Mouse (Mus musculus) embryonic facial prominence, embryonic 15.5 days (tissue): ENCODE results near the gene Eps15l1. TPM values are rescaled to one million over a fixed set of nuclear protein-coding genes. Genes with fewer than 3 reads are reported as not detected.

Source experiments
- ATAC-seq: fragments of 200-750 bp; cut with Nextera tagmentation; 2 replicates; pipeline ENCODE4 v1.8.0; 2017; ENCODE audit warnings: low read depth, moderate TSS enrichment; ENCODE audit not compliant: insufficient number of reproducible peaks, low FRiP score, low TSS enrichment
- H3K27ac ChIP-seq: fragments of 300-500 bp; sonication (generic); replicated peaks from 2 replicates; pipeline ENCODE4 v1.5.1; 2015; ENCODE audit warnings: mild to moderate bottlenecking, inconsistent platforms
- H3K27me3 ChIP-seq: fragments of 300-500 bp; sonication (generic); 2 replicates; pipeline ENCODE4 v1.6.1; 2015; ENCODE audit warnings: inconsistent platforms
- H3K36me3 ChIP-seq: fragments of 300-500 bp; sonication (generic); 2 replicates; pipeline ENCODE4 v1.6.1; 2015; ENCODE audit warnings: mild to moderate bottlenecking, inconsistent platforms
- H3K4me1 ChIP-seq: fragments of 300-500 bp; sonication (generic); 2 replicates; pipeline ENCODE4 v1.6.1; 2015; ENCODE audit warnings: inconsistent platforms
- H3K4me2 ChIP-seq: fragments of 300-500 bp; sonication (generic); replicated peaks from 2 replicates; pipeline ENCODE4 v1.6.1; 2015; ENCODE audit warnings: mild to moderate bottlenecking, inconsistent platforms
- H3K4me3 ChIP-seq: fragments of 300-500 bp; sonication (generic); replicated peaks from 2 replicates; pipeline ENCODE4 v1.5.1; 2015; ENCODE audit warnings: mild to moderate bottlenecking, inconsistent platforms
- H3K9ac ChIP-seq: fragments of 300-500 bp; sonication (generic); 2 replicates; pipeline ENCODE4 v1.6.1; 2015; ENCODE audit warnings: inconsistent platforms
- H3K9me3 ChIP-seq: fragments of 300-500 bp; sonication (generic); replicated peaks from 2 replicates; pipeline ENCODE4 v1.6.1; 2016; ENCODE audit warnings: inconsistent platforms
- WGBS: fragments of 180-500 bp; shearing (Covaris S2); methylation state at CpG from one replicate; pipeline ENCODE4 v1.1.7; 2015; 5-methylcytosine and 5-hydroxymethylcytosine counted together
- polyA plus RNA-seq: library from polyadenylated mRNA; unstranded; fragments of >200 nt; fragmentation: Nextera tagmentation; extraction: Ambion mirVana; gene quantifications from 2 replicates; pipeline ENCODE4 v1.2.1, GENCODE M21; 2015

Eps15l1 gene
- polyA plus RNA-seq, 1 experiment from 2014 or later = 56.6 TPM

GRCm38 (mm10) chr8:72445071-72445470 is 23.8 kb upstream of the Eps15l1 start:
- ATAC-seq = no peak

DNA sequence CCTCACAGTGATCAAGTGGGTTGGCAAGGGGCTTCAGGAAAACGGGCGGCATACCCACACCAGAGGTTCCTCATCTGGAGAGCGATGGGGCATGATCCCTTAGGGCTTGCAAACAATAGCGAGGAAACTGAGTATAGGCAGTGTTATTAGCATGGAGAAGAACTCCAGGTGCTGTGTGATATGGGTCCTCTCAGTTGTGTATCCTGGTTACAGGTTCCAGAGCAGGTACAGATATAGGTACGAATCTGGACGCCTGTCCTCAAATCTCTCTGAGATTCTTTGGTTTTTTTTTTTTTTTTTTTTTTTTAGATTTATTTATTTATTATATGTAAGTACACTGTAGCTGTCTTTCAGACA is 22.7 kb upstream of the Eps15l1 start:
- peak; percentile 32; the same call in 1 of the 2 replicates for ATAC-seq
- Histone ChIP-seq H3K9me3 (no peaks in the 10 kb centered on the region), H3K4me3 (peak overlapping the region; percentile 46), H3K36me3 (peaks cover 14% of the 10 kb centered on the region), H3K4me1 (peaks cover 11% of the 10 kb centered on the region; the same call in 1 of the 2 replicates), H3K4me2 (peak overlapping the region; percentile 69), H3K9ac (peak overlapping the region; percentile 66), H3K27ac (no peak overlapping the region; the same call in 1 of the 2 replicates), H3K27me3 (no peaks in the 10 kb centered on the region)
- WGBS = 31% methylated on average over 6 of the region's 6 CpGs

More at GRCm38 (mm10) chr8:72445071-72445470, 23.8 kb upstream of the Eps15l1 start:
- no peak overlapping the region for H3K4me3 ChIP-seq
- WGBS = 90% methylated on average over 6 of the region's 6 CpGs
- peaks cover 25% of the 10 kb centered on the region for H3K36me3 ChIP-seq
- H3K27me3 ChIP-seq = no peaks in the 10 kb centered on the region
- no peaks in the 10 kb centered on the region for H3K9me3 ChIP-seq
- no peak overlapping the region for H3K27ac ChIP-seq
- H3K4me1 ChIP-seq = peaks cover 11% of the 10 kb centered on the region; the same call in 1 of the 2 replicates
- no peak overlapping the region for H3K4me2 ChIP-seq
- H3K9ac ChIP-seq = no peak overlapping the region

DNA sequence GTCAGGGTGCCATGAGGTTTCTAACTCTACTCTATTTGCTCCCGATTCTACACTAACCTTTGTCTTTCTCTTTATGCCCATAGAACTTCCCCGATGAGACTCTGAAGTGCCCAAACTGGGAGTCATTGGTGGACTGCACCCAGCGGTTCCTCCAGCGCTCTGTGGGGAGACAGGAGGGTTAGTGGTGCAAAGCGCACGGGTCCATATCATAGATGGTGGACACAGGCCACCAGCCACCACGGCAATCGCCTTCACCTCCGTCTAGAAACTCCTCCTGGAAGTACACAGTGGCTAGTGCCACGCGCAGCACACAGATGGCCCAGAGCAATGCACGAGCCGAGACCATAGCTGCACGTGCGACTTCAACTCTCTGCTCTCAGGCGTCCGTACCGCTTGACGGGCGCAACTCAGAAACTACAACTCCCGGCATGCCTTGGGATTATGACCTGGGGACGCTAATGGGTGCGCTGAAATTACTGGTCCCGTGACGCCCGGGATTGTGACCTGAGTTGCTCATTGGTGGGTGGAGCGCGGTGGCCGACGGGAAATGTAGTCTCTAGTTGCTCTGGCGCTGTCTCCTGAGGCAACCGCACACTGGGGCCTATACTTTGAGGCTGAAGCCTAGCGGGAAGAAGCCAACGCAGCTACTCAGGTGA is 22.2 kb upstream of the Eps15l1 start, which contains the start of the genes Calr3 and 1700030K09Rik:
Gene Calr3 (minus strand): TSS at position 533 of the 656 bp plus-strand sequence.
Gene 1700030K09Rik (plus strand): TSS at position 543 of the 656 bp plus-strand sequence.
- peak within 1 kb of the TSS; percentile 66 for H3K9ac ChIP-seq
- no peaks in the 10 kb centered on the region for H3K27me3 ChIP-seq
- H3K36me3 ChIP-seq = peaks cover 13% of the 10 kb centered on the region
- peak within 1 kb of the TSS; percentile 69 for H3K4me2 ChIP-seq
- no peak within 1 kb of the TSS; the same call in 1 of the 2 replicates for H3K27ac ChIP-seq
- ATAC-seq = peak; percentile 98
- H3K4me3 ChIP-seq = peak within 1 kb of the TSS; percentile 46
- H3K4me1 ChIP-seq = peaks cover 11% of the 10 kb centered on the region; the same call in 1 of the 2 replicates
- 5% methylated on average over 34 of the region's 34 CpGs for WGBS
- no peaks in the 10 kb centered on the region for H3K9me3 ChIP-seq

GRCm38 (mm10) chr8:72438248-72439015 is 17.2 kb upstream of the Eps15l1 start:
- WGBS = 71% methylated on average over 8 of the region's 8 CpGs
- no peak overlapping the region for H3K4me3 ChIP-seq
- no peaks in the 10 kb centered on the region for H3K36me3 ChIP-seq
- H3K4me1 ChIP-seq = peaks cover 5% of the 10 kb centered on the region; the same call in 1 of the 2 replicates
- H3K27ac ChIP-seq = no peak overlapping the region
- no peak overlapping the region for H3K9ac ChIP-seq
- ATAC-seq = no peak
- no peaks in the 10 kb centered on the region for H3K9me3 ChIP-seq
- H3K4me2 ChIP-seq = no peak overlapping the region
- no peaks in the 10 kb centered on the region for H3K27me3 ChIP-seq

GRCm38 (mm10) chr8:72434952-72435351 is 13.7 kb upstream of the Eps15l1 start:
- H3K4me3 ChIP-seq = no peak overlapping the region
- H3K27ac ChIP-seq = no peak overlapping the region
- no peaks in the 10 kb centered on the region for H3K36me3 ChIP-seq
- H3K4me2 ChIP-seq = no peak overlapping the region
- no peaks in the 10 kb centered on the region for H3K9me3 ChIP-seq
- no peak for ATAC-seq
- 46% methylated on average over 2 of the region's 2 CpGs for WGBS
- H3K4me1 ChIP-seq = no peaks in the 10 kb centered on the region
- no peak overlapping the region for H3K9ac ChIP-seq
- no peaks in the 10 kb centered on the region for H3K27me3 ChIP-seq

DNA sequence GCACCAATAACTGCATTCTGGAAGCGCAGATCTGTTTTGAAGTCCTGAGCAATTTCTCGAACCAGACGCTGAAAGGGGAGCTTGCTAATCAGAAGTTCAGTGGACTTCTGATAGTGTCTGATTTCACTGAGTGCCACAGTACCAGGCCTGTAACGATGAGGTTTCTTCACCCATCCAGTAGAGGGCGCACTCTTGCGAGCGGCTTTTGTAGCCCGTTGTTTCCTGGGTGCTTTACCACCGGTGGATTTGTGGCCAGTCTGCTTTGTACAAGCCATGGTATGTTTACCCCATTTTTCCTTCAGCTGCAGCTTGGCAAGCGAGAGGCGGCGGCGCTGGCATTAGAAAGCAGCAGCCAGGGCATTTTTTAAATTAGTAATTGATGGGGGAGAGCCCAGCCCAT is 8.4 kb upstream of the Eps15l1 start:
- no peak for ATAC-seq

DNA sequence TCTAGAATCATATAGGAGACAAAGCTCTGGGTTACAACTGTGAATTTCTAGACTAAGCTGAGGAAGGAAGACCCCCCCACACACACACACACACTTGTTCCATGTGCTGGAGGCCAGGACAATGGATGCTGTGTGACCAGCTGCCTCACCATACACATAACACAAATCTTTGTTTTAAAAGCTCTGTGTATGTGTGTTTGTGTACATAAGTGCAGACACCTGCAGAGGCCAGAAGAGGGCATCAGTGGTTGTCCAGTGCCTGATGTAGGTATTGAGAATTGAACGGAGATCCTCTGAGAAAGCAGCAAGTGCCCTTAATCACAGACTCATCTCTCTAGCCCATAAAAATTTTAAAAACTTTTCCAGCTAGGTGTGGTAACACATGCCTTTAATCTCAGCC is 1.7 kb upstream of the Eps15l1 start:
- ATAC-seq = no peak
- H3K4me2 ChIP-seq = no peak overlapping the region
- WGBS = 62% methylated on average over 1 of the region's 1 CpGs
- no peaks in the 10 kb centered on the region for H3K9me3 ChIP-seq
- H3K9ac ChIP-seq = no peak overlapping the region
- H3K4me3 ChIP-seq = no peak overlapping the region
- peaks cover 24% of the 10 kb centered on the region for H3K4me1 ChIP-seq
- H3K27me3 ChIP-seq = no peaks in the 10 kb centered on the region
- no peaks in the 10 kb centered on the region for H3K36me3 ChIP-seq
- H3K27ac ChIP-seq = no peak overlapping the region

More for the DNA sequence above, 8.4 kb upstream of the Eps15l1 start:
- no peak overlapping the region for H3K27ac ChIP-seq
- no peaks in the 10 kb centered on the region for H3K4me1 ChIP-seq
- H3K4me2 ChIP-seq = no peak overlapping the region
- WGBS = 50% methylated on average over 13 of the region's 13 CpGs
- no peak overlapping the region for H3K9ac ChIP-seq
- H3K36me3 ChIP-seq = no peaks in the 10 kb centered on the region
- H3K4me3 ChIP-seq = no peak overlapping the region
- no peaks in the 10 kb centered on the region for H3K9me3 ChIP-seq
- no peaks in the 10 kb centered on the region for H3K27me3 ChIP-seq

- ATAC-seq = peak; percentile 41
- under 1% methylated on average over 67 of the region's 73 CpGs for WGBS
- H3K4me3 ChIP-seq = peak overlapping the region; percentile 85
- H3K27ac ChIP-seq = peak overlapping the region; percentile 96
- peaks cover 41% of the 10 kb centered on the region for H3K4me1 ChIP-seq
- peak overlapping the region; percentile 68 for H3K9ac ChIP-seq
- no peaks in the 10 kb centered on the region for H3K36me3 ChIP-seq
- H3K9me3 ChIP-seq = no peaks in the 10 kb centered on the region
- H3K27me3 ChIP-seq = no peaks in the 10 kb centered on the region
- peak overlapping the region; percentile 57 for H3K4me2 ChIP-seq
Measured at GRCm38 (mm10) chr8:72420571-72421361, 494 bp downstream of the Eps15l1 start.

- Histone ChIP-seq H3K27me3 (no peaks in the 10 kb centered on the region), H3K4me3 (no peak overlapping the region), H3K9me3 (no peaks in the 10 kb centered on the region), H3K27ac (no peak overlapping the region), H3K4me1 (peaks cover 61% of the 10 kb centered on the region), H3K9ac (no peak overlapping the region), H3K36me3 (no peaks in the 10 kb centered on the region), H3K4me2 (no peak overlapping the region)
- 95% methylated on average over 4 of the region's 4 CpGs for WGBS
- ATAC-seq = no peak
Measured at GRCm38 (mm10) chr8:72418073-72418472, 3.2 kb downstream of the Eps15l1 start.

DNA sequence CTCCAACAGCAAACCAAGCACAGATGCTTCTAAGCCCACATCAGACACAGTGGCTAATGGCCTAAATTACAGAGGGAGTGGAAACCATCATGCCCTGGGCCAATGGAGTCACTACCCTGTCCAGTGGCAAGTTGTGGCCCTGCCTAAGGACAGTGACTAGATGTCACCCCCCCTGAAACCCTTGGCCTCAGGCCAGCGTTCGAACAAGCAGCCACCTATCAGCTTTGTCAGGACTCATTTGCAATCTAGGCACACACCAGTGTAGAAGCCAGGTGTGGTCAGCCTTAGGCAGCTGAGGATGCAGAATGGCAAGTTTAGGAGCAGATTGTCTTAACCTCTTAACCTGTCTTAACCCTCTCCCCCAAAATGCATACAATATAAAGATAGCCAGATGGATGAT is 6.0 kb downstream of the Eps15l1 start:
- Histone ChIP-seq H3K36me3 (no peaks in the 10 kb centered on the region), H3K4me2 (no peak overlapping the region), H3K27me3 (no peaks in the 10 kb centered on the region), H3K9me3 (no peaks in the 10 kb centered on the region), H3K27ac (0 out of 2 replicates have a peak overlapping the region, but pooled peaks have one; percentile 44), H3K9ac (peak overlapping the region; percentile 15; the same call in 1 of the 2 replicates), H3K4me1 (peaks cover 58% of the 10 kb centered on the region), H3K4me3 (no peak overlapping the region)
- no peak for ATAC-seq
- WGBS = 66% methylated on average over 2 of the region's 2 CpGs

DNA sequence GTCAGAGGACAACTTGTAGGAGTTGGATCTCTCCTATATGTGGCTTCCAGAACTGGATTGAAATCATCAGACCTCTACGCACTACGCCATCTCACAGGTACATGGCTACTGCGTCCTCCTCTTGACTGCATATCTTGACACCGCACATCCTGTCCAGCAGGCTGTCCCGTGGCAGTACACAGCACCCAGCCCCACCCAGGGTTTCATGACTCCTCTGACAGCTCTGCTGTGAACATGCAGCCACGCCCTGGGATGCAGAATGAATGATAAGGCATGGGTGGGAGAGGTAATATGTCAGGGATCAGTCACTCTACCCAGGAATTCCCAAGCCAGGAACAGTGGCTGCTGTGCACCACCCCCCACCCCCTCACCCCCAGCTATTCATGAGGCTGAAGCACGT is 7.4 kb downstream of the Eps15l1 start:
- Histone ChIP-seq H3K4me3 (no peak overlapping the region), H3K27me3 (no peaks in the 10 kb centered on the region), H3K36me3 (no peaks in the 10 kb centered on the region), H3K9ac (no peak overlapping the region), H3K4me2 (no peak overlapping the region), H3K4me1 (peaks cover 56% of the 10 kb centered on the region), H3K9me3 (no peaks in the 10 kb centered on the region), H3K27ac (0 out of 2 replicates have a peak overlapping the region, but pooled peaks have one; percentile 31)
- 85% methylated on average over 7 of the region's 7 CpGs for WGBS
- no peak for ATAC-seq
